Mouse (Mus musculus): ENCODE measurements at regions not wholly inside any gene's neighbourhood (a gene's known extent, or its start where the extent isn't known, plus 50 kb on each side); places are given as distances from the start of the nearest gene placed in this dataset.

- WGBS: 76% methylated on average over 1 of the region's 1 CpGs
Observed at GRCm38 (mm10) chr6:81464442-81464841, 459.0 kb upstream of the Gcfc2 start.

GRCm38 (mm10) chr6:81466536-81466935, 456.9 kb upstream of the Gcfc2 start:
- ATAC-seq (ENCODE audit: low FRiP score, low read depth): no peak
- Histone ChIP-seq H3K36me3 (no peaks in the 10 kb centered on the region), H3K9ac (replicated peaks) (no peak overlapping the region), H3K4me2 (replicated peaks) (no peak overlapping the region), H3K4me1 (no peaks in the 10 kb centered on the region), H3K4me3 (no peak overlapping the region), H3K27ac (replicated peaks) (no peak overlapping the region), H3K27me3 (no peaks in the 10 kb centered on the region), H3K9me3 (no peaks in the 10 kb centered on the region)
- WGBS: 74% methylated on average over 4 of the region's 4 CpGs

More at GRCm38 (mm10) chr6:81464442-81464841, 459.0 kb upstream of the Gcfc2 start:
- Histone ChIP-seq H3K36me3 (no peaks in the 10 kb centered on the region), H3K27ac (replicated peaks) (no peak overlapping the region), H3K4me3 (no peak overlapping the region), H3K9ac (replicated peaks) (no peak overlapping the region), H3K4me2 (replicated peaks) (no peak overlapping the region), H3K27me3 (no peaks in the 10 kb centered on the region), H3K4me1 (no peaks in the 10 kb centered on the region), H3K9me3 (no peaks in the 10 kb centered on the region)
- no peak for ATAC-seq (ENCODE audit: low FRiP score, low read depth)

GRCm38 (mm10) chr6:81471340-81471955, 452.0 kb upstream of the Gcfc2 start:
- Histone ChIP-seq H3K9ac (replicated peaks) (no peak overlapping the region), H3K4me1 (no peaks in the 10 kb centered on the region), H3K27ac (replicated peaks) (no peak overlapping the region), H3K9me3 (no peaks in the 10 kb centered on the region), H3K36me3 (no peaks in the 10 kb centered on the region), H3K4me2 (replicated peaks) (no peak overlapping the region), H3K4me3 (no peak overlapping the region), H3K27me3 (no peaks in the 10 kb centered on the region)
- 85% methylated on average over 9 of the region's 9 CpGs for WGBS
- no peak for ATAC-seq (ENCODE audit: low FRiP score, low read depth)

DNA sequence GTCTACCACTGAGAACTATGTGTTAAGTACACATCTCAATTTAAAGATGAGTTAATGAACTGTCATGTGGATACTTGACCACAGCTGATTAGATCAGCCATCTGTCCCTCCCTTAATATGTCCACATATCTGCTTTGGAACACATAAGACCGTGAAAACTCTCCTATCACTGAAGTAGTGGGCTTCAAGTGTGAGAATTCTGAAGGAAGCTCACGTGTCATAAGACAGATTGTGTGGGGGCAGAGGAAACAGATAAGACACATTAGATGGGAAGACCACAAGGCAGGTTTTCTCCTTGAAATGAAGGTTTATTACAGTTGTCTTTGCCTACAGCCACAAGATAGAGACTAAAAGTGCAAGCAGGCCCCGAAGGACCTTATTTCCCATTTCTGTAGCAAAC, 451.0 kb upstream of the Gcfc2 start:
- H3K4me2 ChIP-seq (replicated peaks): no peak overlapping the region
- no peaks in the 10 kb centered on the region for H3K9me3 ChIP-seq
- H3K27me3 ChIP-seq: no peaks in the 10 kb centered on the region
- H3K9ac ChIP-seq (replicated peaks): no peak overlapping the region
- H3K4me1 ChIP-seq: no peaks in the 10 kb centered on the region
- H3K27ac ChIP-seq (replicated peaks): no peak overlapping the region
- 79% methylated on average over 3 of the region's 3 CpGs for WGBS
- no peak for ATAC-seq (ENCODE audit: low FRiP score, low read depth)
- H3K4me3 ChIP-seq: no peak overlapping the region
- H3K36me3 ChIP-seq: no peaks in the 10 kb centered on the region

DNA sequence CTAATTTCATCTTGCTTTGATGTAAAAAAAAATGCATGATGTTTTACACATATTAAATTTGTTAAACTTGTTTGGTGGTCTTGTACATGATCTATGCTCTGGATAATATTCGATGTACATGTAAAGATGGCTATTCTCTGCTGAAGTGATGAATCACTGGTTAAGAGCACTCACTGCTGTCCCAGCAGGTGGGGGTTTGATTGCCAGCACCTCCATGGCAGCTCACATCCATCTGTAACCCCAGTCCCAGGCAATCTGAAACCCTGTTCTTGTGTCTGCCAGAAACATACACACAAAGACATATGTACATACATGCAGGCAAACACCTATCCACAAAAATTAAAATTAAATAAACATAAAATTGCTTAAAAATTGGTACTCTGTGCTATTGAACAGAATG, 448.7 kb upstream of the Gcfc2 start:
- ATAC-seq (ENCODE audit: low FRiP score, low read depth): no peak
- no peak overlapping the region for H3K27ac ChIP-seq (replicated peaks)
- H3K4me2 ChIP-seq (replicated peaks): no peak overlapping the region
- 89% methylated on average over 1 of the region's 1 CpGs for WGBS
- H3K4me3 ChIP-seq: no peak overlapping the region
- no peak overlapping the region for H3K9ac ChIP-seq (replicated peaks)
- H3K4me1 ChIP-seq: no peaks in the 10 kb centered on the region
- no peaks in the 10 kb centered on the region for H3K36me3 ChIP-seq
- no peaks in the 10 kb centered on the region for H3K27me3 ChIP-seq
- H3K9me3 ChIP-seq: no peaks in the 10 kb centered on the region

- no peak overlapping the region for H3K4me3 ChIP-seq
- no peaks in the 10 kb centered on the region for H3K27me3 ChIP-seq
- no peaks in the 10 kb centered on the region for H3K4me1 ChIP-seq
- no peak for ATAC-seq (ENCODE audit: low FRiP score, low read depth)
- no peaks in the 10 kb centered on the region for H3K36me3 ChIP-seq
- no peak overlapping the region for H3K27ac ChIP-seq (replicated peaks)
- H3K4me2 ChIP-seq (replicated peaks): no peak overlapping the region
- no peak overlapping the region for H3K9ac ChIP-seq (replicated peaks)
- 77% methylated on average over 3 of the region's 3 CpGs for WGBS
- no peaks in the 10 kb centered on the region for H3K9me3 ChIP-seq
Observed at GRCm38 (mm10) chr6:81487006-81487405, 436.5 kb upstream of the Gcfc2 start.

DNA sequence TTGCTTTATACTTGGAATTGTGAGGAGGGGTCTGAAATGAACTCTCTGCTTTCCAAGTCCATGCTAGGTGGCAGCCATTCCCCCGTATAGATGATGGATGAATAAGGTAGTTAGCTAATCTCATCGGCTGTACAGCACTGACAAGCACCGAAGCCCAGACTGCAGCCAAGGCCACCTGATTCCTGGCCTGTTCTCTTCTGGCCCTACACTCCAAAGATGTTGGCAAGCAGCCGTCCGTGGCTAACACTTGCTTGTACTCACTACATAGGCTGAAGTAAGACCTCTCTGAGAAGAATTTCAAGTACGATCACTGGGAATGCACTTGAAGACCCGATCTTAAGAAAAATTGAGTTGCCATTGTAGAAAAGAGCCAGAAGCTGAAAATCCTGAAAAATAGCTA, 427.2 kb upstream of the Gcfc2 start:
- H3K9ac ChIP-seq (replicated peaks): no peak overlapping the region
- H3K36me3 ChIP-seq: no peaks in the 10 kb centered on the region
- WGBS: 93% methylated on average over 7 of the region's 7 CpGs
- no peak for ATAC-seq (ENCODE audit: low FRiP score, low read depth)
- H3K27ac ChIP-seq (replicated peaks): no peak overlapping the region
- no peaks in the 10 kb centered on the region for H3K9me3 ChIP-seq
- H3K27me3 ChIP-seq: no peaks in the 10 kb centered on the region
- H3K4me1 ChIP-seq: no peaks in the 10 kb centered on the region
- no peak overlapping the region for H3K4me3 ChIP-seq
- no peak overlapping the region for H3K4me2 ChIP-seq (replicated peaks)

GRCm38 (mm10) chr6:81517185-81517584, 406.3 kb upstream of the Gcfc2 start:
- H3K27me3 ChIP-seq: no peaks in the 10 kb centered on the region

GRCm38 (mm10) chr6:81562260-81562659, 361.2 kb upstream of the Gcfc2 start:
- ATAC-seq (ENCODE audit: low FRiP score, low read depth): no peak
- Histone ChIP-seq H3K4me3 (no peak overlapping the region), H3K36me3 (no peaks in the 10 kb centered on the region), H3K9me3 (no peaks in the 10 kb centered on the region), H3K27ac (replicated peaks) (no peak overlapping the region), H3K4me1 (no peaks in the 10 kb centered on the region), H3K27me3 (no peaks in the 10 kb centered on the region), H3K4me2 (replicated peaks) (no peak overlapping the region), H3K9ac (replicated peaks) (no peak overlapping the region)
- 68% methylated on average over 2 of the region's 2 CpGs for WGBS

More at GRCm38 (mm10) chr6:81517185-81517584, 406.3 kb upstream of the Gcfc2 start:
- H3K9ac ChIP-seq (replicated peaks): no peak overlapping the region
- no peak overlapping the region for H3K4me3 ChIP-seq
- no peaks in the 10 kb centered on the region for H3K9me3 ChIP-seq
- 93% methylated on average over 1 of the region's 1 CpGs for WGBS
- no peak overlapping the region for H3K4me2 ChIP-seq (replicated peaks)
- no peak overlapping the region for H3K27ac ChIP-seq (replicated peaks)
- ATAC-seq (ENCODE audit: low FRiP score, low read depth): no peak
- no peaks in the 10 kb centered on the region for H3K36me3 ChIP-seq
- H3K4me1 ChIP-seq: no peaks in the 10 kb centered on the region

DNA sequence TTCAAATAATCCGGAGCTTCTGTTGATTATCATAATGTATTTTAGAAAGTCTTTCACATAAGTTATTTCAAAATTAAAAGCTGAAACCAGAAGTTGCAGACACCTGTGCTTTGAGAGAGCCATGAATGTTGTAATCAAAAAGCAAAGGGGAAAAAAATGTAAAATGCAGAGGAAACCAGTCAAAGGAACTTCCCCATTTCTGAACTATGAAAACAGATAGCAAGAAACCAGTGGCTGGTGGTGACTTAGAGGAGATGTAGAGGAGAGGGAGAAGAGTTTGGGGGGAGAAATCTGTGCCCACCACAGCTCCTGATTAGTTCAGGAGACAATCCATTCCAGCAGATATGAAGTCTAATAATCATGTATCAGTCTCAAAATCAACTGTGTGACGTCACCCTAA, 360.3 kb upstream of the Gcfc2 start:
- H3K4me3 ChIP-seq: no peak overlapping the region
- no peaks in the 10 kb centered on the region for H3K36me3 ChIP-seq
- no peaks in the 10 kb centered on the region for H3K4me1 ChIP-seq
- 90% methylated on average over 2 of the region's 2 CpGs for WGBS
- no peaks in the 10 kb centered on the region for H3K9me3 ChIP-seq
- no peak for ATAC-seq (ENCODE audit: low FRiP score, low read depth)
- H3K9ac ChIP-seq (replicated peaks): no peak overlapping the region
- no peaks in the 10 kb centered on the region for H3K27me3 ChIP-seq
- H3K4me2 ChIP-seq (replicated peaks): no peak overlapping the region
- H3K27ac ChIP-seq (replicated peaks): no peak overlapping the region

DNA sequence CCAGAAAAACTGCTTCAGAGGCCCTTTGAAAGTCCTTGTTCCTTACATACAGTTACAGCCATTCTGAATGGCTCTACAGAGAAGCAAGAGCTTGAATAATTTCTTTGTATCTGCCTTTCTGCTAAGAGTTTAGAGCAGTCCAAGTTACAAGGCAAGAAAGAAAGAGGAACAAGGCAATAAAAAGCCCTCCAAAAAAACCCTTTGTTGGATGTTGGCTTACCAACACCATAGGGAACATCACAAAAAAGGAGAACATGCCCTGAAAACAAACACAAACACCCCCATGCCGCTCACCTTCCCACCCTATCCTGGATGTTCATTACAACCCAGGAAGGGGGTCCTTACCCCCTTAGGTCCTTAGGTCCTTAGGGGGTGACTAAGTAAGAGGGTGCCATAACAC, 359.2 kb upstream of the Gcfc2 start:
- no peaks in the 10 kb centered on the region for H3K9me3 ChIP-seq

DNA sequence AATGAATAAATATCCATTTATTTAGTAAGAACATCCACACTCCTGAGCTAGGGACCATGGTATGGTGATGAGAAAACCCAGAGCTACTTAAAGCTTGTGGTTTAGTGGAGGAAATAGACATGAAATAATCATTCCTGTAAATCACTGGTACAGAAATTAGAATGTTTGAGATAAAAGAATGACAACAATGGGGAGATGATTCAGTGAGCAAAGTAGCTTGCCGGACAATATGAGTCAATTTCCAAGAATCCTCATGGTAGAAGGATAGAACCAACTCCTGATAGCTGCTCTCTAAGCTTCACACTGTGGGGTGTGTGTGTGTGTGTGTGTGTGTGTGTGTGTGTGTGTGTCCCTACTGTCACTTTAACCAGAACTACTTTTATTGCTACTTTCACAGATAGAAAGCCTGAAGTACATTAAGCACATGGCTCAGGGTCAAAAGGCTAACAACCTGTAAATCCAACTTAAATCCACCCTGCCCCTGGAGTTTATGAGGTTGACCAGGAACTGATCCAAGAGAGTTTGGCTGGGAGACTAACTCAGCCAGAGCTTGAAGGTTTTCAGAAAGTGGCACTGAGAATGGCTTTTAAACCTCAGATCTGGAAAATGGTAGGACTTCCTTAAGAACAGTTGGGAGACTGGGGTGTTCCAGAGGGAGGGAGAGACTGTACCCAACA, 336.9 kb upstream of the Gcfc2 start:
- Histone ChIP-seq H3K4me3 (no peak overlapping the region), H3K4me1 (no peaks in the 10 kb centered on the region), H3K27ac (replicated peaks) (no peak overlapping the region), H3K9me3 (no peaks in the 10 kb centered on the region), H3K27me3 (no peaks in the 10 kb centered on the region), H3K9ac (replicated peaks) (no peak overlapping the region), H3K4me2 (replicated peaks) (no peak overlapping the region), H3K36me3 (no peaks in the 10 kb centered on the region)
- WGBS: 92% methylated on average over 1 of the region's 1 CpGs
- no peak for ATAC-seq (ENCODE audit: low FRiP score, low read depth)

More for the DNA sequence above, 359.2 kb upstream of the Gcfc2 start:
- H3K4me2 ChIP-seq (replicated peaks): no peak overlapping the region
- 82% methylated on average over 1 of the region's 1 CpGs for WGBS
- H3K9ac ChIP-seq (replicated peaks): no peak overlapping the region
- H3K4me1 ChIP-seq: no peaks in the 10 kb centered on the region
- no peak overlapping the region for H3K4me3 ChIP-seq
- no peak for ATAC-seq (ENCODE audit: low FRiP score, low read depth)
- no peak overlapping the region for H3K27ac ChIP-seq (replicated peaks)
- H3K36me3 ChIP-seq: no peaks in the 10 kb centered on the region
- no peaks in the 10 kb centered on the region for H3K27me3 ChIP-seq

- ATAC-seq (ENCODE audit: low FRiP score, low read depth): no peak
- Histone ChIP-seq H3K4me2 (replicated peaks) (no peak overlapping the region), H3K9ac (replicated peaks) (no peak overlapping the region), H3K36me3 (no peaks in the 10 kb centered on the region), H3K4me1 (no peaks in the 10 kb centered on the region), H3K9me3 (no peaks in the 10 kb centered on the region), H3K4me3 (no peak overlapping the region), H3K27ac (replicated peaks) (no peak overlapping the region), H3K27me3 (no peaks in the 10 kb centered on the region)
- WGBS: 85% methylated on average over 10 of the region's 10 CpGs
Observed at GRCm38 (mm10) chr6:81589727-81590126, 333.7 kb upstream of the Gcfc2 start.
